Mouse (Mus musculus) embryonic facial prominence, embryonic 10.5 days (tissue): ENCODE measurements around the gene Rab25. TPM values are rescaled to one million over a fixed set of nuclear protein-coding genes. Genes with fewer than 3 reads are reported as not detected.
"Not testable (repeated sequence)": the region's sequence is repeated elsewhere in the genome, so short reads cannot be mapped to it uniquely, and the experiment has no call there.

ENCODE experiments used
- DNase-seq: peaks from one replicate; pipeline ENCODE4 v3.0.0-alpha.2; 2017; ENCODE audit warnings: low spot score
- H3K27ac ChIP-seq: fragments of 300-500 bp; sonication (generic); replicated peaks from 2 replicates; pipeline ENCODE4 v1.5.1; 2016; ENCODE audit warnings: mild to moderate bottlenecking
- H3K27me3 ChIP-seq: fragments of 300-500 bp; sonication (generic); replicated peaks from 2 replicates; pipeline ENCODE4 v1.6.1; 2016; ENCODE audit warnings: low read depth, mild to moderate bottlenecking; ENCODE audit not compliant: poor library complexity, severe bottlenecking
- H3K36me3 ChIP-seq: fragments of 300-500 bp; sonication (generic); replicated peaks from 2 replicates; pipeline ENCODE4 v1.6.1; 2016; ENCODE audit warnings: mild to moderate bottlenecking, moderate library complexity
- H3K4me1 ChIP-seq: fragments of 300-500 bp; sonication (generic); 2 replicates; pipeline ENCODE4 v1.6.1; 2016
- H3K4me3 ChIP-seq: fragments of 300-500 bp; sonication (generic); 2 replicates; pipeline ENCODE4 v1.5.1; 2016; ENCODE audit warnings: mild to moderate bottlenecking, moderate library complexity
- H3K9me3 ChIP-seq: fragments of 300-500 bp; sonication (generic); 2 replicates; pipeline ENCODE4 v1.6.1; 2016; ENCODE audit warnings: mild to moderate bottlenecking
- WGBS: fragments of 180-500 bp; shearing (Covaris S2); methylation state at CpG from one replicate; pipeline ENCODE4 v1.1.7; 2016; 5-methylcytosine and 5-hydroxymethylcytosine counted together
- polyA plus RNA-seq: library from polyadenylated mRNA; unstranded; fragments of >200 nt; fragmentation: Nextera tagmentation; extraction: Ambion mirVana; gene quantifications from 2 replicates; pipeline ENCODE4 v1.2.1, GENCODE M21; 2016

Rab25 gene
- 4.9 and 5.8 TPM in 2 replicates for polyA plus RNA-seq

GRCm38 (mm10) chr3:88548180-88548917, at the start of gene Rab25:
Gene Rab25, minus strand, starts transcription at chr3:88548300.
- Histone ChIP-seq H3K36me3 (peaks cover 9% of the 10 kb centered on the region), H3K27me3 (no peaks in the 10 kb centered on the region), H3K4me3 (peak within 1 kb of the TSS; percentile 38), H3K27ac (peak within 1 kb of the TSS; percentile 58), H3K4me1 (peaks cover 42% of the 10 kb centered on the region), H3K9me3 (no peaks in the 10 kb centered on the region)
- DNase-seq = peak; percentile 31
- 45% methylated on average over 18 of the region's 18 CpGs for WGBS

- WGBS = 73% methylated on average over 4 of the region's 4 CpGs
- peaks cover 15% of the 10 kb centered on the region for H3K4me1 ChIP-seq
- DNase-seq, H3K36me3 ChIP-seq, H3K4me3 ChIP-seq, H3K27ac ChIP-seq, H3K9me3 ChIP-seq, H3K27me3 ChIP-seq: not testable (repeated sequence)
Measured at GRCm38 (mm10) chr3:88596547-88596946, 48.4 kb upstream of the Rab25 start.

DNA sequence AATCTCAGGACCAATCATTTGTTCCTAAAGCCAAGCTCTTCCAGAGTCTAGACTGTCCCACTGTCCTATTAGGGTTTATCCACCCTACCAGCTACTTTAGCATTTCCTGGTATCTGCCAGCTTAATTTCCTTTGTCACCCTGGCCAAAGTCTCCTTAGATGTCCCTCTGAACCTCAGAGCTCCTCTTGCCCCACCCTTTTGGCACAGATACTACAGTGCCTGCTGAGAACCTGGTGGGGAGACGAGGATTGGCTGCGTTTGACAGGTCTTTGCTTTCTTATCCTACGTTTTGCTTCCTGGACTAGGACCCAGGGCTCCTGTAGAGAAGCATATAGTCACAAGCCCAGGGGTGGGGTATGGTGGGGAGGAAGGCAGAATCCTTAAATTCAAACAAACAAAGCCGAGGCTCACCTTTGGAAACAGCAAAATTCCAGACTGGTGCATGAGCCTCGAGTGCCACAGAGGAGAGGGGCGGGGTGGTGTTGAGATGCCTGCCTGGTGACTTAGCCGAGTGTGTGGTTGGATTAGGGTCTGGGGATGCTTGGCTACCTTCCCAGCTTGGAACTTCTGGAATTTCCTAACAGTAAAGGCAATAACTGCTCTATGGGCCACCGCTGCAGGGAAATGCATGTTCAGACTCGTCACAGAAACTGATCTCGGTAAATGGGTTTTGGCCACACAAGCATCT, 45.9 kb upstream of the Rab25 start:
- Histone ChIP-seq H3K4me1 (peaks cover 31% of the 10 kb centered on the region), H3K9me3 (no peaks in the 10 kb centered on the region), H3K36me3 (peaks cover 13% of the 10 kb centered on the region), H3K27me3 (no peaks in the 10 kb centered on the region), H3K4me3 (no peak overlapping the region), H3K27ac (no peak overlapping the region)
- 70% methylated on average over 10 of the region's 10 CpGs for WGBS
- no peak for DNase-seq

- H3K27me3 ChIP-seq = no peaks in the 10 kb centered on the region
- no peaks in the 10 kb centered on the region for H3K9me3 ChIP-seq
- peaks cover 23% of the 10 kb centered on the region for H3K36me3 ChIP-seq
- no peak overlapping the region for H3K4me3 ChIP-seq
- DNase-seq = no peak
- H3K27ac ChIP-seq = no peak overlapping the region
- peaks cover 31% of the 10 kb centered on the region for H3K4me1 ChIP-seq
- 71% methylated on average over 10 of the region's 10 CpGs for WGBS
Measured at GRCm38 (mm10) chr3:88592942-88593576, 45.0 kb upstream of the Rab25 start.

DNA sequence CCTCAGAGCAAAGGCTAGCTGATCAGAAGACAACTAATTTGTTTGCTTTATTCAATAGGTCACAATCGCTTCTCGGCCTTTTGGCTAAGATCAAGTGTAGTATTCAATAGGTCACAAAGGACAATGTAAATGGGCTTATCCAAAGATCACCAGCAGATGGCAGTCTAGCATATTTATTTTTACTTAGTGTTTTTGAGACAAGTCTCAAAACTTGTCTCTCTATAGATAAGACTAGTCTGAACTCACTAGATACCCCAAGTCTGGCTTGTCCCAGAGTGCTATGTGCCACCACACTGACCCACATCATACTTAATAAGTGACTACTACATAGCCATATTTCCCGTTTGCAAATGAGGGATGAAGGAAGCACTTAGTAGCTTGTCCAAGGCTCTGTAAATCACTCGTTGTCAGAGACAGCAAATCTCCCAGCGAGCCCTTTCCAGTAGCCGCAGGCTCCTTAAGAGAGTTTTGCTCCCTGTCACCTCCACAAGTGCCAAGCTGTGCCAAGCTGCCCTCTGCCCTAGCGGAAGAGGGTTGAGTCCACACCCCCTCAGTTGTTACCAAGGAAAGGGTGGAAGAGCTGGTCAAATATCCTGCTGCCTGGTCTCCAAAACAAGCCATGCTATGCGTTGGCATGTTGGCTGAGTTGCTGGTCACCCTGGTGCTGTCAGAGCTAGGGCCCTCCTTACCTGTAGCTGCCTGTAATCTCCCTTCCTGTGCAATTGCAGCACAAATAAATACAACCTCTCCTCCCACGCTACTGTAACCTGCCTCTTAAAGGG, 44.0 kb upstream of the Rab25 start:
- Histone ChIP-seq H3K27me3 (no peaks in the 10 kb centered on the region), H3K9me3 (no peaks in the 10 kb centered on the region), H3K36me3 (peaks cover 32% of the 10 kb centered on the region), H3K4me1 (peaks cover 31% of the 10 kb centered on the region), H3K27ac (peak overlapping the region; percentile 66; the same call in 1 of the 2 replicates), H3K4me3 (peak overlapping the region; percentile 8; the same call in 1 of the 2 replicates)
- 33% methylated on average over 9 of the region's 9 CpGs for WGBS
- no peak for DNase-seq

GRCm38 (mm10) chr3:88591044-88591443, 42.9 kb upstream of the Rab25 start:
- Histone ChIP-seq H3K9me3 (no peaks in the 10 kb centered on the region), H3K27me3 (no peaks in the 10 kb centered on the region), H3K36me3 (peaks cover 40% of the 10 kb centered on the region), H3K4me1 (peaks cover 27% of the 10 kb centered on the region), H3K4me3 (peak overlapping the region; percentile 8; the same call in 1 of the 2 replicates), H3K27ac (peak overlapping the region; percentile 22; the same call in 1 of the 2 replicates)
- 54% methylated on average over 3 of the region's 3 CpGs for WGBS
- DNase-seq = no peak

- H3K4me1 ChIP-seq = peaks cover 27% of the 10 kb centered on the region
- peak; percentile 37 for DNase-seq
- peak overlapping the region; percentile 22; the same call in 1 of the 2 replicates for H3K27ac ChIP-seq
- peaks cover 48% of the 10 kb centered on the region for H3K36me3 ChIP-seq
- no peaks in the 10 kb centered on the region for H3K9me3 ChIP-seq
- 10% methylated on average over 5 of the region's 5 CpGs for WGBS
- H3K4me3 ChIP-seq = no peak overlapping the region
- H3K27me3 ChIP-seq = no peaks in the 10 kb centered on the region
Measured at GRCm38 (mm10) chr3:88590246-88590645, 42.1 kb upstream of the Rab25 start.

- 93% methylated on average over 5 of the region's 5 CpGs for WGBS
- DNase-seq = no peak
Measured at GRCm38 (mm10) chr3:88586640-88587039, 38.5 kb upstream of the Rab25 start.

DNA sequence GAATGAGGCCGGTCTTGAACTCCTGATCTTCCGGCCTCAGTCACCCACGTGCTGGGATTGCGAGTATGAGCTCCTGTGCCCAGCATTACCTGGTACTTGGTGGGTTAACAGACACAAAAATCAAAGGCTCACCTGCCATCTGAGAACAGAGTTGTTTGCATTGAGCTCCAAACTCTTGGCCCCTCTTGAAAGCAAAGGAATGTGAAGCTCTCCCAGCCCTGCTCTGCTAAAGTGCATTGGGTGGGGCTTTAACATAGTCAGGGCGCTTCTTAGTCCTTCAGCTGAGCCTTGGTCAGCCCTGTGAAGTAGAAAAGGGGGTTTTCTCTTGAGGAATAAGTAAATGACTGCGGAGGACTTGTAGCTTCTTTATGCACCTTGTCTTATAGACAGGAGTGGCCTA, 37.7 kb upstream of the Rab25 start:
- 92% methylated on average over 6 of the region's 6 CpGs for WGBS

More at GRCm38 (mm10) chr3:88586640-88587039, 38.5 kb upstream of the Rab25 start:
- H3K4me1 ChIP-seq = peaks cover 16% of the 10 kb centered on the region
- no peak overlapping the region for H3K4me3 ChIP-seq
- peaks cover 83% of the 10 kb centered on the region for H3K36me3 ChIP-seq
- H3K27me3 ChIP-seq = no peaks in the 10 kb centered on the region
- no peak overlapping the region for H3K27ac ChIP-seq
- no peaks in the 10 kb centered on the region for H3K9me3 ChIP-seq

GRCm38 (mm10) chr3:88579454-88580117, 31.5 kb upstream of the Rab25 start:
- WGBS = under 1% methylated on average over 34 of the region's 34 CpGs
- Histone ChIP-seq H3K9me3 (no peaks in the 10 kb centered on the region), H3K27ac (peak overlapping the region; percentile 87), H3K36me3 (peaks cover 40% of the 10 kb centered on the region), H3K4me3 (peak overlapping the region; percentile 98), H3K27me3 (no peaks in the 10 kb centered on the region), H3K4me1 (peaks cover 17% of the 10 kb centered on the region)
- DNase-seq = peak; percentile 85

More for the DNA sequence above, 37.7 kb upstream of the Rab25 start:
- no peak overlapping the region for H3K27ac ChIP-seq
- H3K4me1 ChIP-seq = peaks cover 11% of the 10 kb centered on the region
- H3K36me3 ChIP-seq = peaks cover 90% of the 10 kb centered on the region
- DNase-seq = no peak
- H3K9me3 ChIP-seq = no peaks in the 10 kb centered on the region
- no peaks in the 10 kb centered on the region for H3K27me3 ChIP-seq
- no peak overlapping the region for H3K4me3 ChIP-seq

GRCm38 (mm10) chr3:88578498-88579424, 30.7 kb upstream of the Rab25 start:
- Histone ChIP-seq H3K9me3 (no peaks in the 10 kb centered on the region), H3K36me3 (peaks cover 32% of the 10 kb centered on the region), H3K4me3 (peak overlapping the region; percentile 98), H3K27ac (peak overlapping the region; percentile 87), H3K27me3 (no peaks in the 10 kb centered on the region), H3K4me1 (peaks cover 17% of the 10 kb centered on the region)
- 50% methylated on average over 8 of the region's 8 CpGs for WGBS
- no peak for DNase-seq
